In genomic region chr12:107922180-107922579, GRCm38 (mm10) we compare ENCODE assay signal across 19 mouse cellular contexts.
DNase-seq lines count a peak whose midpoint lies in the region; ATAC-seq and TF ChIP-seq lines count a peak whose summit lies in the region.
"Had no signal": no experiment of that assay in that cellular context is flagged by ENCODE, and none has a peak within 500 bp of the region (broad histone marks: within the 10 kb centered on the region; RNA-seq: fewer than 3 reads in every experiment).

No protein-coding gene starts in this region.

- H3K4me3 ChIP-seq in layer of hippocampus, adult 2 months = no peak overlapping the region
- H3K4me3 ChIP-seq: forebrain, embryonic 10.5 days; heart, embryonic 12.5 days; hindbrain, embryonic 12.5 days; hindbrain, embryonic 15.5 days; intestine, embryonic 15.5 days had no signal

- peak overlapping the region; percentile 77; the same call in 1 of the 2 replicates for H3K27ac ChIP-seq in layer of hippocampus, adult 2 months
- H3K27ac ChIP-seq: hindbrain, embryonic 12.5 days; hindbrain, embryonic 15.5 days; intestine, embryonic 15.5 days had no signal

- no peak for TF ChIP-seq CTCF in layer of hippocampus, adult 2 months (conservative IDR thresholded peaks at IDR 0.05)

- peak; percentile 55 for DNase-seq in CD4-positive, CD25-positive, alpha-beta regulatory T cell, adult 2 months (ENCODE audit: low read depth, low spot score)
- no peak for DNase-seq in layer of hippocampus, adult 2 months (ENCODE audit: low spot score in 2 of 2)
- no peak for DNase-seq in layer of hippocampus, adult 18-20 months (ENCODE audit: low spot score in 2 of 2)
- DNase-seq in thymus, postnatal 25 days = peak; percentile 20
- no peak for DNase-seq in thymus, postnatal 10 days (ENCODE audit: low spot score in 2 of 2)
- DNase-seq: adrenal gland, postnatal 10 days; adrenal gland, postnatal 36 days; cerebellum, adult 18-20 months; cerebellum, adult 9-10 months; cerebellum, postnatal 14 days; gastrocnemius, postnatal 25 days; heart, adult 18-20 months had no signal

- no peak for ATAC-seq in CD4-positive, CD25-positive, alpha-beta regulatory T cell, adult 4 months
- ATAC-seq: forebrain, embryonic 14.5 days; intestine, embryonic 15.5 days had no signal

Comparison
In these comparisons a context has a peak if more than half of its experiments do, and no peak if none do; other contexts are left out.
1. DNase-seq: peak in CD4-positive, CD25-positive, alpha-beta regulatory T cell, adult 2 months (single experiment) and thymus, postnatal 25 days (single experiment); none in layer of hippocampus, adult 2 months (0 of 2), layer of hippocampus, adult 18-20 months (0 of 2) and thymus, postnatal 10 days (0 of 2).